Mouse (Mus musculus) lung, embryonic 16.5 days (tissue): Measurements from ENCODE around the gene Vmn1r171. TPM values are rescaled to one million over a fixed set of nuclear protein-coding genes. Genes with fewer than 3 reads are reported as not detected.
"Not testable (repeated sequence)": the region's sequence is repeated elsewhere in the genome, so short reads cannot be mapped to it uniquely, and the experiment has no call there.

Experiments
- ATAC-seq: fragments of 200-750 bp; cut with Nextera tagmentation; 2 replicates; pipeline ENCODE4 v1.8.0; 2017; ENCODE audit warnings: low read depth, mild to moderate bottlenecking, moderate library complexity
- H3K27ac ChIP-seq: fragments of 300-500 bp; sonication (generic); 2 replicates; pipeline ENCODE4 v1.5.1; 2014; ENCODE audit warnings: mild to moderate bottlenecking, control low read depth, low read length
- H3K27me3 ChIP-seq: fragments of 300-500 bp; sonication (generic); 2 replicates; pipeline ENCODE4 v1.6.1; 2014; ENCODE audit warnings: low read depth, low read length, mixed read lengths; ENCODE audit not compliant: control insufficient read depth, insufficient read depth
- H3K36me3 ChIP-seq: fragments of 300-500 bp; sonication (generic); 2 replicates; pipeline ENCODE4 v1.6.1; 2014; ENCODE audit warnings: low read length; ENCODE audit not compliant: control insufficient read depth, insufficient read depth
- H3K4me1 ChIP-seq: fragments of 300-500 bp; sonication (generic); replicated peaks from 2 replicates; pipeline ENCODE4 v1.6.1; 2014; ENCODE audit warnings: low read length, mixed read lengths; ENCODE audit not compliant: control insufficient read depth, insufficient read depth
- H3K4me2 ChIP-seq: fragments of 300-500 bp; sonication (generic); 2 replicates; pipeline ENCODE4 v1.6.1; 2014; ENCODE audit warnings: low read depth, low read length, control low read depth
- H3K4me3 ChIP-seq: fragments of 300-500 bp; sonication (generic); 2 replicates; pipeline ENCODE4 v1.5.1; 2014; ENCODE audit warnings: mild to moderate bottlenecking, low read length, control low read depth
- H3K9ac ChIP-seq: fragments of 300-500 bp; sonication (generic); 2 replicates; pipeline ENCODE4 v1.6.1; 2014; ENCODE audit warnings: low read length, control low read depth
- H3K9me3 ChIP-seq: fragments of 300-500 bp; sonication (generic); 2 replicates; pipeline ENCODE4 v1.6.1; 2016; ENCODE audit warnings: low read length; ENCODE audit not compliant: control insufficient read depth
- WGBS: fragments of 180-500 bp; shearing (Covaris S2); extraction: QIAGEN DNeasy Blood & Tissue Kit; methylation state at CpG from one replicate; pipeline ENCODE4 v1.1.7; 2014; 5-methylcytosine and 5-hydroxymethylcytosine counted together
- polyA plus RNA-seq: library from polyadenylated mRNA; unstranded; fragments of >200 nt; fragmentation: Nextera tagmentation; extraction: Ambion mirVana; gene quantifications from 2 replicates; pipeline ENCODE4 v1.2.1, GENCODE M21; 2015

The Vmn1r171 gene
- polyA plus RNA-seq: not detected in 2 replicates

GRCm38 (mm10) chr7:23630422-23630821 is at the start of gene Vmn1r171:
Vmn1r171 (plus strand) TSS chr7:23630722.
- Histone ChIP-seq H3K9me3 (no peaks in the 10 kb centered on the region; the same call in none of the 2 replicates), H3K9ac (no peak within 1 kb of the TSS), H3K4me2 (no peak within 1 kb of the TSS), H3K27ac (no peak within 1 kb of the TSS), H3K4me3 (no peak within 1 kb of the TSS), H3K4me1 (no peaks in the 10 kb centered on the region), H3K27me3 (no peaks in the 10 kb centered on the region), H3K36me3 (no peaks in the 10 kb centered on the region)
- ATAC-seq: no peak

- H3K27me3 ChIP-seq, H3K4me2 ChIP-seq, H3K36me3 ChIP-seq, H3K9me3 ChIP-seq, H3K4me1 ChIP-seq, H3K9ac ChIP-seq, H3K27ac ChIP-seq, ATAC-seq, H3K4me3 ChIP-seq: not testable (repeated sequence)
- WGBS: 17% methylated on average over 1 of the region's 1 CpGs
Measured at GRCm38 (mm10) chr7:23605875-23606274, 24.6 kb upstream of the Vmn1r171 start, which contains the start of gene Vmn1r170. Vmn1r170 (plus strand) TSS chr7:23606175.

- Histone ChIP-seq H3K9ac (no peak within 1 kb of the TSS), H3K27ac (no peak within 1 kb of the TSS), H3K36me3 (no peaks in the 10 kb centered on the region), H3K4me2 (no peak within 1 kb of the TSS), H3K9me3 (no peaks in the 10 kb centered on the region), H3K27me3 (no peaks in the 10 kb centered on the region), H3K4me1 (no peaks in the 10 kb centered on the region), H3K4me3 (no peak within 1 kb of the TSS)
- no peak for ATAC-seq
- 60% methylated on average over 2 of the region's 2 CpGs for WGBS
Measured at GRCm38 (mm10) chr7:23658016-23658415, 27.5 kb downstream of the Vmn1r171 start, which contains the start of gene Vmn1r172. Vmn1r172 (plus strand) TSS chr7:23658316.

Other genes with a start within 250 kb of the Vmn1r171 start
- gene Nlrp5, start 244.8 kb upstream of the Vmn1r171 start, polyA plus RNA-seq: not detected in 2 replicates
- gene Vmn1r167, start 123.5 kb upstream of the Vmn1r171 start, polyA plus RNA-seq: not detected in 2 replicates
- gene Vmn1r168, start 91.0 kb upstream of the Vmn1r171 start, polyA plus RNA-seq: not detected in 2 replicates
- not detected in 2 replicates for gene Vmn1r169, start 55.2 kb upstream of the Vmn1r171 start, polyA plus RNA-seq
- not detected in 2 replicates for gene Vmn1r170, start 24.5 kb upstream of the Vmn1r171 start, polyA plus RNA-seq
- gene Vmn1r172, start 27.6 kb downstream of the Vmn1r171 start, polyA plus RNA-seq: not detected in 2 replicates
- gene Vmn1r173, start 70.0 kb downstream of the Vmn1r171 start, polyA plus RNA-seq: not detected in 2 replicates
- not detected in 2 replicates for gene Vmn1r174, start 121.5 kb downstream of the Vmn1r171 start, polyA plus RNA-seq
- not detected in 2 replicates for gene Vmn1r175, start 179.9 kb downstream of the Vmn1r171 start, polyA plus RNA-seq
- not detected in 2 replicates for gene Vmn1r176, start 206.7 kb downstream of the Vmn1r171 start, polyA plus RNA-seq
- not detected in 2 replicates for gene Vmn1r177, start 235.7 kb downstream of the Vmn1r171 start, polyA plus RNA-seq